Comparison of ENCODE assay signal across 8 mouse cellular contexts in the genomic region with DNA sequence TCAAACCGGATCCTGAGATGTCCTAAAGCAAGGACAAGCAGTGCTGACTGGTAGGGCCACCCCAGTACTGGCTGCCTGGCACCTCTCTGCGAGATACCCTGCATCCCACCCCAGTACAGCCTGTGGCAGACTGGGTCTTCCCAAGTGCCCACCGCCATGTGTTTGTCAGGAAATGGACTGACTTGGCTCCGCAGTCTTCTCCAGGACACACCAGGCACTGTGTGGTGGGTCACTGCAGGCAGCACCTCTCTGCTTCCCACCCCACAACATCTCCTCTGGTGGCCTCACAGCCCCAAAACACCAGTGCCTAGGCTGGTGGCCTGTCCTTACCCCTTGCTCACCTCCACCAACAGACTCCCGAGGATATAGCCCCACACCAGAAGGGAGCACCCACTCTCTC. TPM values are rescaled to one million over a fixed set of nuclear protein-coding genes. Genes with fewer than 3 reads are reported as not detected.
DNase-seq lines count a peak whose midpoint lies in the region; ATAC-seq and TF ChIP-seq lines count a peak whose summit lies in the region.

No protein-coding gene starts in this region.

- H3K9me3 ChIP-seq in forebrain, embryonic 15.5 days = no peaks in the 10 kb centered on the region
- no peaks in the 10 kb centered on the region for H3K9me3 ChIP-seq in liver, embryonic 14.5 days (ENCODE audit: control insufficient read depth, low read length)

- 82% methylated on average over 5 of the region's 5 CpGs for WGBS in forebrain, embryonic 15.5 days
- whole genome bisulfite sequencing in liver, embryonic 14.5 days (ENCODE audit: insufficient replicate concordance) = 41% methylated on average over 5 of the region's 5 CpGs

- peak overlapping the region; percentile 92 for H3K4me3 ChIP-seq in C2C12 (ENCODE audit: insufficient read depth, poor library complexity, severe bottlenecking)
- peak overlapping the region; percentile 81 for H3K4me3 ChIP-seq in forebrain, embryonic 15.5 days
- peak overlapping the region; percentile 85 to 98 for H3K4me3 ChIP-seq in liver, embryonic 14.5 days (ENCODE audit: insufficient read depth in 1 of 2, low read depth in 2 of 2, low read length in 2 of 2)

- H3K79me3 ChIP-seq in C2C12 (ENCODE audit: low read depth) = peaks cover 59% of the 10 kb centered on the region

- peak overlapping the region; percentile 80 for H3K9ac ChIP-seq in forebrain, embryonic 15.5 days (replicated peaks)
- peak overlapping the region; percentile 100 for H3K9ac ChIP-seq in liver, embryonic 14.5 days (replicated peaks)

- peak; percentile 59 for DNase-seq in cerebellum, adult 9-11 months
- DNase-seq in cerebellum, adult 8-10 months = no peak
- no peak for DNase-seq in liver, embryonic 14.5 days (ENCODE audit: low read depth in 3 of 3, low spot score in 3 of 3)
- no peak for DNase-seq in urinary bladder, postnatal 36 days (ENCODE audit: low spot score in 2 of 2)
- no peak for DNase-seq in thymus, postnatal 25 days
- DNase-seq in left cerebral cortex, postnatal 25 days (ENCODE audit: low spot score in 2 of 2) = no peak

- no peak for TF ChIP-seq CTCF in C2C12 (IDR thresholded peaks at IDR 0.05; ENCODE audit: control insufficient read depth, insufficient read depth, insufficient read length)
- no peak; the same call in 1 of the 2 replicates for TF ChIP-seq CTCF in liver, embryonic 14.5 days (IDR thresholded peaks at IDR 0.05; ENCODE audit: low read depth)

- H3K79me2 ChIP-seq in C2C12 (ENCODE audit: control insufficient read depth, insufficient read depth) = peaks cover 62% of the 10 kb centered on the region

- peak overlapping the region; percentile 79 for H3K4me2 ChIP-seq in forebrain, embryonic 15.5 days (replicated peaks)
- H3K4me2 ChIP-seq in liver, embryonic 14.5 days (ENCODE audit: low read depth) = peak overlapping the region; percentile 75

- peaks cover 56% of the 10 kb centered on the region for H3K4me1 ChIP-seq in forebrain, embryonic 15.5 days
- peaks cover 59 to 70% of the 10 kb centered on the region in 2 experiments for H3K4me1 ChIP-seq in liver, embryonic 14.5 days (replicated peaks; ENCODE audit: control insufficient read depth in 2 of 2, insufficient read depth in 2 of 2, low read length in 1 of 2)

- intact Hi-C loops in left cerebral cortex, postnatal 25 days (cut with DNase I) = no loop called here

- peak overlapping the region; percentile 91 for H3ac ChIP-seq in C2C12 (ENCODE audit: control insufficient read depth, insufficient read length, low read depth)

- peaks cover 11% of the 10 kb centered on the region for H3K36me3 ChIP-seq in C2C12 (ENCODE audit: control insufficient read depth, insufficient read depth)
- H3K36me3 ChIP-seq in forebrain, embryonic 15.5 days = no peaks in the 10 kb centered on the region
- H3K36me3 ChIP-seq in liver, embryonic 14.5 days (replicated peaks; ENCODE audit: control insufficient read depth, insufficient read depth, low read depth) = peaks cover 22% of the 10 kb centered on the region

- no peak for TF ChIP-seq EP300 in liver, embryonic 14.5 days (IDR thresholded peaks at IDR 0.05; ENCODE audit: low read depth)

- ATAC-seq in forebrain, embryonic 15.5 days (replicated peaks) = no peak
- no peak for ATAC-seq in liver, embryonic 14.5 days (ENCODE audit: insufficient read depth)

- H3K27me3 ChIP-seq in C2C12 (ENCODE audit: control insufficient read depth, insufficient read depth, insufficient read length) = no peaks in the 10 kb centered on the region
- no peaks in the 10 kb centered on the region for H3K27me3 ChIP-seq in forebrain, embryonic 15.5 days
- H3K27me3 ChIP-seq in liver, embryonic 14.5 days (ENCODE audit: control insufficient read depth, insufficient read depth, low read length) = no peaks in the 10 kb centered on the region

- no peak overlapping the region for H3K27ac ChIP-seq in forebrain, embryonic 15.5 days (replicated peaks)
- H3K27ac ChIP-seq in liver, embryonic 14.5 days = peak overlapping the region; percentile 96

TF ChIP-seq in C2C12, 6 proteins besides CTCF, POLR2A, EP300 and RAD21:
- TF ChIP-seq CEBPB (IDR thresholded peaks at IDR 0.05; ENCODE audit: low read depth) = no peak
- TF ChIP-seq MAX (IDR thresholded peaks at IDR 0.05) = no peak
- no peak for TF ChIP-seq MYOD1 (IDR thresholded peaks at IDR 0.05; ENCODE audit: control insufficient read depth, insufficient read length, low read depth)
- no peak for TF ChIP-seq FOSL1 (IDR thresholded peaks at IDR 0.05; ENCODE audit: insufficient read depth, low read length, poor library complexity, severe bottlenecking)
- no peak for TF ChIP-seq USF1 (IDR thresholded peaks at IDR 0.05; ENCODE audit: low read depth)
- TF ChIP-seq MYOG (IDR thresholded peaks at IDR 0.05; ENCODE audit: control insufficient read depth, extremely low read depth, insufficient read length) = no peak

RNA-seq across cellular contexts. Expression of gene Ube2v1, which starts 1.5 kb away (rescaled TPM):
- polyA plus RNA-seq in C2C12 (2012; fragmentation: generic; extraction: Trizol) = 237 TPM
- 267 and 269 TPM in 2 replicates for polyA plus RNA-seq in forebrain, embryonic 15.5 days (2015; fragmentation: Nextera tagmentation; extraction: Ambion mirVana)
- polyA plus RNA-seq in liver, embryonic 14.5 days (2012; rRNA removed) = 75.0 and 75.9 TPM in 2 replicates
- polyA plus RNA-seq in liver, embryonic 14.5 days (2014; fragmentation: Nextera tagmentation; extraction: Ambion mirVana) = 145 and 158 TPM in 2 replicates
- total RNA-seq in left cerebral cortex, postnatal 25 days (2021) = 100 to 1,000 TPM; 254 to 264 TPM

RNA-seq across cellular contexts. Expression of gene Gm20431, which starts 30.9 kb away (rescaled TPM):
- 0.44 TPM for polyA plus RNA-seq in C2C12 (2012; fragmentation: generic; extraction: Trizol)
- 8.6 and 12.3 TPM in 2 replicates for polyA plus RNA-seq in forebrain, embryonic 15.5 days (2015; fragmentation: Nextera tagmentation; extraction: Ambion mirVana)
- not detected in 2 replicates for polyA plus RNA-seq in liver, embryonic 14.5 days (2012; rRNA removed)
- 0.96 and 2.1 TPM in 2 replicates for polyA plus RNA-seq in liver, embryonic 14.5 days (2014; fragmentation: Nextera tagmentation; extraction: Ambion mirVana)
- total RNA-seq in left cerebral cortex, postnatal 25 days (2021) = 10 to 100 TPM; 43.9 to 47.8 TPM

RNA-seq across cellular contexts. Expression of gene Cebpb, which starts 58.3 kb away (rescaled TPM):
- polyA plus RNA-seq in C2C12 (2012; fragmentation: generic; extraction: Trizol) = 23.8 TPM
- polyA plus RNA-seq in forebrain, embryonic 15.5 days (2015; fragmentation: Nextera tagmentation; extraction: Ambion mirVana) = 1.6 and 1.8 TPM in 2 replicates
- polyA plus RNA-seq in liver, embryonic 14.5 days (2012; rRNA removed) = 5.4 and 17.2 TPM in 2 replicates
- polyA plus RNA-seq in liver, embryonic 14.5 days (2014; fragmentation: Nextera tagmentation; extraction: Ambion mirVana) = 12.8 and 13.2 TPM in 2 replicates
- 10 to 100 TPM; 12.1 to 12.7 TPM for total RNA-seq in left cerebral cortex, postnatal 25 days (2021)

RNA-seq across cellular contexts. Expression of gene Tmem189, which starts 59.2 kb away (rescaled TPM):
- polyA plus RNA-seq in C2C12 (2012; fragmentation: generic; extraction: Trizol) = 34.5 TPM
- 30.1 and 31.5 TPM in 2 replicates for polyA plus RNA-seq in forebrain, embryonic 15.5 days (2015; fragmentation: Nextera tagmentation; extraction: Ambion mirVana)
- polyA plus RNA-seq in liver, embryonic 14.5 days (2012; rRNA removed) = 14.6 and 15.1 TPM in 2 replicates
- polyA plus RNA-seq in liver, embryonic 14.5 days (2014; fragmentation: Nextera tagmentation; extraction: Ambion mirVana) = 12.3 and 12.4 TPM in 2 replicates
- 10 to 100 TPM; 49.7 to 54.0 TPM for total RNA-seq in left cerebral cortex, postnatal 25 days (2021)
